Mouse (Mus musculus): ENCODE data around the gene Vrk2. TPM values are rescaled to one million over a fixed set of nuclear protein-coding genes. Genes with fewer than 3 reads are reported as not detected.

Gene Vrk2
- 29.8 and 30.6 TPM in 2 replicates for polyA plus RNA-seq (2016; fragmentation: Nextera tagmentation; extraction: Ambion mirVana)

- H3K4me1 ChIP-seq = peaks cover 38% of the 10 kb centered on the region
- WGBS = under 1% methylated on average over 60 of the region's 60 CpGs
- peak within 1 kb of the TSS; percentile 82 for H3K4me3 ChIP-seq
- H3K9me3 ChIP-seq (replicated peaks) = no peaks in the 10 kb centered on the region
- DNase-seq (ENCODE audit: low spot score) = peak; percentile 86
- H3K27ac ChIP-seq (replicated peaks) = peak within 1 kb of the TSS; percentile 96
- H3K27me3 ChIP-seq (ENCODE audit: low read depth, poor library complexity, severe bottlenecking) = no peaks in the 10 kb centered on the region
- no peaks in the 10 kb centered on the region for H3K36me3 ChIP-seq
Observed at GRCm38 (mm10) chr11:26593061-26594059, at the start of gene Vrk2, which contains the start of gene Gm6899. Gene Vrk2 (minus strand): TSS chr11:26593999. Gene Gm6899 (plus strand): TSS chr11:26593241.

- no peaks in the 10 kb centered on the region for H3K4me1 ChIP-seq
- H3K27me3 ChIP-seq (ENCODE audit: low read depth, poor library complexity, severe bottlenecking) = no peaks in the 10 kb centered on the region
- no peaks in the 10 kb centered on the region for H3K9me3 ChIP-seq (replicated peaks)
- H3K36me3 ChIP-seq = no peaks in the 10 kb centered on the region
- no peak overlapping the region for H3K4me3 ChIP-seq
- H3K27ac ChIP-seq (replicated peaks) = no peak overlapping the region
- WGBS = 90% methylated on average over 1 of the region's 1 CpGs
- no peak for DNase-seq (ENCODE audit: low spot score)
Observed at GRCm38 (mm10) chr11:26642141-26642540, 48.3 kb upstream of the Vrk2 start.

- Histone ChIP-seq H3K9me3 (replicated peaks) (no peaks in the 10 kb centered on the region), H3K27ac (replicated peaks) (no peak overlapping the region), H3K27me3 (ENCODE audit: low read depth, poor library complexity, severe bottlenecking) (no peaks in the 10 kb centered on the region), H3K4me3 (no peak overlapping the region), H3K36me3 (no peaks in the 10 kb centered on the region), H3K4me1 (no peaks in the 10 kb centered on the region)
- 79% methylated on average over 8 of the region's 8 CpGs for WGBS
- DNase-seq (ENCODE audit: low spot score) = no peak
Observed at GRCm38 (mm10) chr11:26640314-26640785, 46.6 kb upstream of the Vrk2 start.

- Histone ChIP-seq H3K27me3 (ENCODE audit: low read depth, poor library complexity, severe bottlenecking) (no peaks in the 10 kb centered on the region), H3K9me3 (replicated peaks) (no peaks in the 10 kb centered on the region), H3K4me3 (no peak overlapping the region), H3K36me3 (no peaks in the 10 kb centered on the region), H3K4me1 (no peaks in the 10 kb centered on the region), H3K27ac (replicated peaks) (no peak overlapping the region)
- WGBS = 94% methylated on average over 1 of the region's 1 CpGs
- DNase-seq (ENCODE audit: low spot score) = no peak
Observed at GRCm38 (mm10) chr11:26636239-26636638, 42.4 kb upstream of the Vrk2 start.

GRCm38 (mm10) chr11:26622727-26623126 is 28.9 kb upstream of the Vrk2 start:
- no peaks in the 10 kb centered on the region for H3K27me3 ChIP-seq (ENCODE audit: low read depth, poor library complexity, severe bottlenecking)
- no peak overlapping the region for H3K27ac ChIP-seq (replicated peaks)
- 85% methylated on average over 5 of the region's 5 CpGs for WGBS
- no peak for DNase-seq (ENCODE audit: low spot score)
- no peaks in the 10 kb centered on the region for H3K4me1 ChIP-seq
- no peak overlapping the region for H3K4me3 ChIP-seq
- no peaks in the 10 kb centered on the region for H3K9me3 ChIP-seq (replicated peaks)
- H3K36me3 ChIP-seq = no peaks in the 10 kb centered on the region

GRCm38 (mm10) chr11:26618475-26619223 is 24.9 kb upstream of the Vrk2 start:
- Histone ChIP-seq H3K4me3 (no peak overlapping the region), H3K9me3 (replicated peaks) (no peaks in the 10 kb centered on the region), H3K27ac (replicated peaks) (no peak overlapping the region), H3K4me1 (no peaks in the 10 kb centered on the region), H3K27me3 (ENCODE audit: low read depth, poor library complexity, severe bottlenecking) (no peaks in the 10 kb centered on the region), H3K36me3 (no peaks in the 10 kb centered on the region)
- no peak for DNase-seq (ENCODE audit: low spot score)
- WGBS = 95% methylated on average over 2 of the region's 2 CpGs

- H3K9me3 ChIP-seq (replicated peaks) = no peaks in the 10 kb centered on the region
- H3K4me1 ChIP-seq = 0 out of 2 replicates have a peak, but pooled peaks cover 8% of the 10 kb centered on the region
- WGBS = 75% methylated on average over 10 of the region's 10 CpGs
- no peaks in the 10 kb centered on the region for H3K36me3 ChIP-seq
- H3K27me3 ChIP-seq (ENCODE audit: low read depth, poor library complexity, severe bottlenecking) = no peaks in the 10 kb centered on the region
- H3K27ac ChIP-seq (replicated peaks) = 0 out of 2 replicates have a peak overlapping the region, but pooled peaks have one; percentile 9
- no peak overlapping the region for H3K4me3 ChIP-seq
- no peak for DNase-seq (ENCODE audit: low spot score)
Observed at GRCm38 (mm10) chr11:26608795-26609194, 15.0 kb upstream of the Vrk2 start.

GRCm38 (mm10) chr11:26604061-26604655 is 10.4 kb upstream of the Vrk2 start:
- no peak for DNase-seq (ENCODE audit: low spot score)
- 100% methylated on average over 1 of the region's 1 CpGs for WGBS
- no peaks in the 10 kb centered on the region for H3K36me3 ChIP-seq
- H3K27ac ChIP-seq (replicated peaks) = no peak overlapping the region
- H3K9me3 ChIP-seq (replicated peaks) = no peaks in the 10 kb centered on the region
- H3K27me3 ChIP-seq (ENCODE audit: low read depth, poor library complexity, severe bottlenecking) = no peaks in the 10 kb centered on the region
- H3K4me1 ChIP-seq = 0 out of 2 replicates have a peak, but pooled peaks cover 3% of the 10 kb centered on the region
- H3K4me3 ChIP-seq = no peak overlapping the region

GRCm38 (mm10) chr11:26601571-26602175 is 7.9 kb upstream of the Vrk2 start:
- WGBS = 88% methylated on average over 2 of the region's 2 CpGs
- Histone ChIP-seq H3K4me1 (no peaks in the 10 kb centered on the region), H3K36me3 (no peaks in the 10 kb centered on the region), H3K27me3 (ENCODE audit: low read depth, poor library complexity, severe bottlenecking) (no peaks in the 10 kb centered on the region), H3K9me3 (replicated peaks) (no peaks in the 10 kb centered on the region), H3K27ac (replicated peaks) (no peak overlapping the region), H3K4me3 (no peak overlapping the region)
- no peak for DNase-seq (ENCODE audit: low spot score)

- no peaks in the 10 kb centered on the region for H3K4me1 ChIP-seq
- no peaks in the 10 kb centered on the region for H3K36me3 ChIP-seq
- no peaks in the 10 kb centered on the region for H3K27me3 ChIP-seq (ENCODE audit: low read depth, poor library complexity, severe bottlenecking)
- DNase-seq (ENCODE audit: low spot score) = no peak
- no peak overlapping the region for H3K4me3 ChIP-seq
- WGBS = 90% methylated on average over 4 of the region's 4 CpGs
- no peak overlapping the region for H3K27ac ChIP-seq (replicated peaks)
- H3K9me3 ChIP-seq (replicated peaks) = no peaks in the 10 kb centered on the region
Observed at GRCm38 (mm10) chr11:26600692-26601091, 6.9 kb upstream of the Vrk2 start.

- no peak overlapping the region for H3K27ac ChIP-seq (replicated peaks)
- 83% methylated on average over 1 of the region's 1 CpGs for WGBS
Observed at GRCm38 (mm10) chr11:26598876-26599275, 5.1 kb upstream of the Vrk2 start.

GRCm38 (mm10) chr11:26597761-26598160 is 4.0 kb upstream of the Vrk2 start:
- DNase-seq (ENCODE audit: low spot score) = no peak
- Histone ChIP-seq H3K4me3 (no peak overlapping the region), H3K27ac (replicated peaks) (no peak overlapping the region), H3K27me3 (ENCODE audit: low read depth, poor library complexity, severe bottlenecking) (no peaks in the 10 kb centered on the region), H3K9me3 (replicated peaks) (no peaks in the 10 kb centered on the region), H3K4me1 (peaks cover 10% of the 10 kb centered on the region), H3K36me3 (no peaks in the 10 kb centered on the region)
- WGBS = 83% methylated on average over 6 of the region's 6 CpGs

More at GRCm38 (mm10) chr11:26598876-26599275, 5.1 kb upstream of the Vrk2 start:
- Histone ChIP-seq H3K9me3 (replicated peaks) (no peaks in the 10 kb centered on the region), H3K4me1 (peaks cover under 1% of the 10 kb centered on the region; the same call in 1 of the 2 replicates), H3K27me3 (ENCODE audit: low read depth, poor library complexity, severe bottlenecking) (no peaks in the 10 kb centered on the region), H3K4me3 (no peak overlapping the region), H3K36me3 (no peaks in the 10 kb centered on the region)
- DNase-seq (ENCODE audit: low spot score) = no peak

Measured in midbrain, embryonic 10.5 days (tissue).